ENCODE assay signal across 32 mouse cellular contexts in genomic region chr16:66967686-66968085, GRCm38 (mm10).
DNase-seq lines count a peak whose midpoint lies in the region; ATAC-seq lines count a peak whose summit lies in the region.
"Had no signal": no experiment of that assay in that cellular context is flagged by ENCODE, and none has a peak within 500 bp of the region (broad histone marks: within the 10 kb centered on the region; RNA-seq: fewer than 3 reads in every experiment).

No protein-coding gene starts in this region.

- ATAC-seq in forebrain, embryonic 14.5 days = no peak
- ATAC-seq in hindbrain, embryonic 16.5 days = 0 out of 2 replicates have a peak, but pooled peaks have one; percentile 53
- no peak for ATAC-seq in hindbrain, embryonic 12.5 days (ENCODE audit: low FRiP score)
- ATAC-seq: intestine, postnatal 0 days; lung, postnatal 0 days; Patski had no signal

- H3K4me2 ChIP-seq in forebrain, embryonic 14.5 days (ENCODE audit: low read length) = no peak overlapping the region
- H3K4me2 ChIP-seq in hindbrain, embryonic 16.5 days (ENCODE audit: low read length) = no peak overlapping the region
- no peak overlapping the region for H3K4me2 ChIP-seq in hindbrain, embryonic 12.5 days (replicated peaks)
- H3K4me2 ChIP-seq: heart, embryonic 12.5 days; limb, embryonic 15.5 days; liver, embryonic 13.5 days; midbrain, embryonic 12.5 days had no signal

- H3K9me3 ChIP-seq in forebrain, embryonic 14.5 days (replicated peaks; ENCODE audit: control insufficient read depth, low read length) = no peaks in the 10 kb centered on the region
- H3K9me3 ChIP-seq in forebrain, embryonic 10.5 days = no peaks in the 10 kb centered on the region
- no peaks in the 10 kb centered on the region for H3K9me3 ChIP-seq in hindbrain, embryonic 16.5 days (ENCODE audit: control insufficient read depth, low read length)
- H3K9me3 ChIP-seq in hindbrain, embryonic 12.5 days (replicated peaks) = no peaks in the 10 kb centered on the region
- H3K9me3 ChIP-seq: heart, embryonic 12.5 days; limb, embryonic 10.5 days; limb, embryonic 15.5 days; liver, embryonic 13.5 days; megakaryocyte, embryonic 14.5 days; midbrain, embryonic 12.5 days had no signal

- peaks cover 6% of the 10 kb centered on the region; the same call in 1 of the 2 replicates for H3K4me1 ChIP-seq in forebrain, embryonic 14.5 days (ENCODE audit: control insufficient read depth, insufficient read depth, low read length)
- peaks cover 6% of the 10 kb centered on the region; the same call in 1 of the 2 replicates for H3K4me1 ChIP-seq in forebrain, embryonic 10.5 days
- H3K4me1 ChIP-seq in hindbrain, embryonic 16.5 days (ENCODE audit: control insufficient read depth, insufficient read depth, low read depth, low read length) = no peaks in the 10 kb centered on the region
- H3K4me1 ChIP-seq in hindbrain, embryonic 12.5 days = no peaks in the 10 kb centered on the region
- H3K4me1 ChIP-seq: heart, embryonic 12.5 days; limb, embryonic 15.5 days; liver, embryonic 13.5 days; megakaryocyte, embryonic 14.5 days had no signal

- no peaks in the 10 kb centered on the region for H3K36me3 ChIP-seq in forebrain, embryonic 14.5 days (ENCODE audit: control insufficient read depth, insufficient read depth, low read length)
- no peaks in the 10 kb centered on the region for H3K36me3 ChIP-seq in forebrain, embryonic 10.5 days (replicated peaks)
- H3K36me3 ChIP-seq in hindbrain, embryonic 16.5 days (ENCODE audit: control insufficient read depth, insufficient read depth, low read length) = no peaks in the 10 kb centered on the region
- H3K36me3 ChIP-seq in hindbrain, embryonic 12.5 days = no peaks in the 10 kb centered on the region
- H3K36me3 ChIP-seq: heart, embryonic 12.5 days; limb, embryonic 10.5 days; limb, embryonic 15.5 days; liver, embryonic 13.5 days; midbrain, embryonic 12.5 days had no signal

- DNase-seq in forebrain, embryonic 14.5 days (ENCODE audit: low spot score) = peak; percentile 23
- no peak for DNase-seq in forebrain, embryonic 10.5 days (ENCODE audit: extremely low spot score, low spot score)
- DNase-seq in Muller cell, postnatal 12 days (ENCODE audit: inconsistent ontology term) = peak; percentile 81
- peak; percentile 15 for DNase-seq in fibroblast of lung, adult 2 months (ENCODE audit: low read depth)
- DNase-seq in kidney, adult 18-20 months = no peak
- DNase-seq in frontal cortex, postnatal 25 days (ENCODE audit: low spot score in 2 of 2) = no peak
- DNase-seq: adrenal gland, postnatal 10 days; cerebellum, adult 8-10 months; cerebellum, postnatal 25 days; gastrocnemius, adult 2 months; gastrocnemius, postnatal 36 days; heart, adult 2 months; kidney, postnatal 14 days; layer of hippocampus, adult 9-11 months; liver, embryonic 13.5 days; lung, adult 18-20 months; lung, postnatal 4 days; right cerebral cortex, postnatal 4 days; thymus, adult 2 months; thymus, postnatal 36 days had no signal

- no peak overlapping the region for H3K27ac ChIP-seq in forebrain, embryonic 14.5 days (ENCODE audit: low read depth, low read length)
- H3K27ac ChIP-seq in forebrain, embryonic 10.5 days = no peak overlapping the region
- no peak overlapping the region for H3K27ac ChIP-seq in hindbrain, embryonic 16.5 days (ENCODE audit: low read depth, low read length)
- no peak overlapping the region for H3K27ac ChIP-seq in hindbrain, embryonic 12.5 days
- H3K27ac ChIP-seq: gastrocnemius, adult 2 months; heart, adult 2 months; limb, embryonic 10.5 days; limb, embryonic 15.5 days; liver, embryonic 13.5 days; midbrain, embryonic 12.5 days had no signal

- no peak overlapping the region for H3K4me3 ChIP-seq in forebrain, embryonic 14.5 days (ENCODE audit: low read depth, low read length)
- no peak overlapping the region for H3K4me3 ChIP-seq in forebrain, embryonic 10.5 days
- H3K4me3 ChIP-seq in hindbrain, embryonic 16.5 days (ENCODE audit: low read length) = no peak overlapping the region
- no peak overlapping the region for H3K4me3 ChIP-seq in hindbrain, embryonic 12.5 days
- H3K4me3 ChIP-seq: gastrocnemius, adult 2 months; heart, adult 2 months; heart, embryonic 12.5 days; limb, embryonic 10.5 days; limb, embryonic 15.5 days; liver, embryonic 13.5 days; megakaryocyte, embryonic 14.5 days; midbrain, embryonic 12.5 days; myocyte had no signal

- no peaks in the 10 kb centered on the region for H3K27me3 ChIP-seq in forebrain, embryonic 14.5 days (replicated peaks; ENCODE audit: control insufficient read depth, insufficient read depth, low read length)
- H3K27me3 ChIP-seq in forebrain, embryonic 10.5 days (ENCODE audit: poor library complexity, severe bottlenecking) = no peaks in the 10 kb centered on the region
- no peaks in the 10 kb centered on the region for H3K27me3 ChIP-seq in hindbrain, embryonic 16.5 days (replicated peaks; ENCODE audit: control insufficient read depth, insufficient read depth, low read length)
- H3K27me3 ChIP-seq in hindbrain, embryonic 12.5 days = no peaks in the 10 kb centered on the region
- H3K27me3 ChIP-seq: CH12.LX; heart, embryonic 12.5 days; limb, embryonic 15.5 days; liver, embryonic 13.5 days; megakaryocyte, embryonic 14.5 days; midbrain, embryonic 12.5 days; Patski had no signal

- H3K9ac ChIP-seq in forebrain, embryonic 14.5 days (ENCODE audit: low read length) = no peak overlapping the region
- H3K9ac ChIP-seq in hindbrain, embryonic 16.5 days (ENCODE audit: low read depth, low read length) = no peak overlapping the region
- no peak overlapping the region for H3K9ac ChIP-seq in hindbrain, embryonic 12.5 days
- H3K9ac ChIP-seq: heart, embryonic 12.5 days; limb, embryonic 15.5 days; liver, embryonic 13.5 days; midbrain, embryonic 12.5 days had no signal

- WGBS in forebrain, embryonic 14.5 days = 69% methylated on average over 8 of the region's 8 CpGs
- WGBS in forebrain, embryonic 10.5 days = 85% methylated on average over 8 of the region's 8 CpGs
- WGBS in hindbrain, embryonic 16.5 days = 69% methylated on average over 8 of the region's 8 CpGs
- 66% methylated on average over 8 of the region's 8 CpGs for whole genome bisulfite sequencing in hindbrain, embryonic 12.5 days

Comparison
In these comparisons a context has a peak if more than half of its experiments do, and no peak if none do; other contexts are left out.
1. DNase-seq: peak in forebrain, embryonic 14.5 days (single experiment), Muller cell, postnatal 12 days (single experiment) and fibroblast of lung, adult 2 months (single experiment); none in forebrain, embryonic 10.5 days (single experiment), kidney, adult 18-20 months (single experiment) and frontal cortex, postnatal 25 days (0 of 2).